Mouse (Mus musculus) monocyte, adult 5-6 weeks (primary cell): Measurements from ENCODE around the gene Grk2. TPM values are rescaled to one million over a fixed set of nuclear protein-coding genes. Genes with fewer than 3 reads are reported as not detected.
A peak's percentile ranks its signal among the peaks of the same experiment; 100 is the strongest.

Source experiments
- ATAC-seq: fragments of 153-309, 156-312 bp; replicated peaks from 2 replicates; pipeline ENCODE4 v1.8.0; 2017; ENCODE audit warnings: mild to moderate bottlenecking; ENCODE audit not compliant: low TSS enrichment, insufficient number of reproducible peaks, severe bottlenecking, poor library complexity, low FRiP score
- total RNA-seq: library from RNA; stranded (forward); fragments of 200-1000, 200-491, 200-594 nt; gene quantifications from 3 replicates; pipeline ENCODE4 v1.2.3, GENCODE M21; 2017

Grk2 gene
- total RNA-seq, 1 experiment from 2014 or later: 366 TPM

GRCm38 (mm10) chr19:4305491-4306189 lies 382 bp downstream of the Grk2 start:
- no peak for ATAC-seq

DNA sequence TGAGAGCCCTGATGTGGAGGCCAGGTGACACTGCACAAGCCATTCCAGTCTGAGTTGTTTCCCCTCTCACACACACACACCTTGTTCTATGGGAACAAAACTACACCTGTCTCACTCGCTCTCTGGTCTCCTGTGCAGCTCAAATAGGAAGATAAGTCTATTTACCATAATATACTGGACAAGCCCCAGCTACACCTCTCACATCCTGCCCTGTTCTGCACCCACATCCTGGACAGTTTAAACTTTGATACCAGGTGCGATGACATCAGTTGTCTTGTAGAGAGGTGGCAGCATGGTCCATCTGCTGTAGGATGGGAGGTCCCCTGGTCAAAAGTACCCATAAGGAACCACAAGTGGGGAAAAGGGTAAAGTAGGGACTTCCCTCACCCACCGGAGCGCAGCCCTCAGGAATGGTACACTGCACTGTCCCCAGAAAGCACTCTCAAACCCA lies 1.1 kb downstream of the Grk2 start:
- no peak for ATAC-seq

DNA sequence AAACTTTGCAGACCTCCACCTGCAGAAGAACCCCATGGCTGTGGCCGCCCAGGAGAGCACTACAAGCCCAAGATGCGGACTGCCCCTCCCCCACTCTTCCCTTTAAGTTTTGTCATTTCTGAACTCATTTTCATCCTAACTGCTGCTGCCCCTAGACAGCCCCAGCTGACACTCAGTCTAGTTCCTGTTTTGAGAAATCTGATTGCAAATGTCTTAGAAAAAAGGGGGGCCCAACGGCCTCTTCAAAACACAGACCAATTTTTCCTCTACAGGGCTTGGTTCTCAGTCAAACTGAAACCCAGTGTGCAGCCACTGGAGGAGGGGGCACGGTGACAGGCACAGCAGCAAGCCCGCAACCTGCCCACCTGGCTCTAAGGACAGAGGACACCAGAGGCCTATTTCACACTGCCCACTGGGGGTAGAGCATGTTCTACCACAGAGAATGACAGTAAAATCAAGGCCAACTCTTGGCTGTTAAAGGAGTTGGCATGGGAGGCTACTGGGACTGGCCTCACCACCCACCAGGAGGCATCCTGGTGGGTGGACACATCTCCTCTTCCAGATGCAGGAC lies 1.7 kb downstream of the Grk2 start:
- no peak for ATAC-seq

DNA sequence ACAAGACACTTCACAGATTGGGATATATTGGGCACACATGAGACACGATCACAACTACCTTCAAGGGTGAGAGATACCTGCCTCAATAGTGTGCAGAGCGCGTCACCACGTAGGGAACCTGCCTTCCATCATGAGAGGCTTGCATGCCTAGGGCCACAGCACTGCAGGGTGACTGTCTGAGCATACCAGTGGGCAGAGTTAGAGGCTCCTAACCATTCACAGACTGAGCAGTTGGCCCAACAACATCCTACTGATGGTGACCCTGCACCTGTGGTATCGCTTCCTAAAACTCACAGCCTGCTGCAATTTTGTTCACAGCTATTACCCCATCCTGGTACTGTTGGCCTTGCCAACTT lies 2.4 kb downstream of the Grk2 start:
- no peak for ATAC-seq

DNA sequence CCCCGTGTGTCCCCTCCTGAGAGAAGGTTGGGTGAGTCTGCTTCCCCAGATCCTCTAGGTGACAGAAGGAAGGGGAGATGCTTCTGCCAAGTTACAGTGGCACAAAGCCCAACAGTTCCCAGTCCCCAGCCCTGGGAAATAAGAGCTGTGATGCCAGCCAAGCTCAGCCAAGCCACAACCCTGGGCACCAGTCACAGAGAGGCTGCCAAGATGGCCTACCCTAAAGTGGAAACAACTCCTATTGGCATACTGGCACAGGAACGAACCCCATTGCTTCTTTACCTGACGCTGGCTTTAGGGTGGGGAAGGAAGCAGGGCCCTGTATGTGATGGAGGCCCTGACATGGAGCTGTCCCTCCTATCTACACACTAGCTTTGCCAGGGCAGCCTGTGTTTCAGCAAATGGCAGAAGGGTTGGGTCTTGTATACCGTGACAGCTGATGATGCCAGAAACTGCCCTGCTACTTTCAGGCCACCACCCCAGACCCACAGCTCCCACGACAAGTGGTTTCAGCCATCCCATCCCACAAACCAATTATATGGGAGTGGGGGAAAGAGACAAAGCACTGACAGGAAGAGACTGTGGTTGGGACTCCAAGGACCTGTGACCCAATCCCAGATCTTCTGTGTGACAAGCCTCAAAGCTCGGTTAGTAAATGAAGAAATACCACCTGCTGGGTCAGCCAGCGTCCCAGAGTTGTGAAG lies 2.9 kb downstream of the Grk2 start:
- no peak for ATAC-seq

- ATAC-seq: peak; percentile 28
Measured at GRCm38 (mm10) chr19:4301735-4302651, 4.0 kb downstream of the Grk2 start.

- ATAC-seq: no peak
Measured at GRCm38 (mm10) chr19:4300852-4301734, 4.9 kb downstream of the Grk2 start.

DNA sequence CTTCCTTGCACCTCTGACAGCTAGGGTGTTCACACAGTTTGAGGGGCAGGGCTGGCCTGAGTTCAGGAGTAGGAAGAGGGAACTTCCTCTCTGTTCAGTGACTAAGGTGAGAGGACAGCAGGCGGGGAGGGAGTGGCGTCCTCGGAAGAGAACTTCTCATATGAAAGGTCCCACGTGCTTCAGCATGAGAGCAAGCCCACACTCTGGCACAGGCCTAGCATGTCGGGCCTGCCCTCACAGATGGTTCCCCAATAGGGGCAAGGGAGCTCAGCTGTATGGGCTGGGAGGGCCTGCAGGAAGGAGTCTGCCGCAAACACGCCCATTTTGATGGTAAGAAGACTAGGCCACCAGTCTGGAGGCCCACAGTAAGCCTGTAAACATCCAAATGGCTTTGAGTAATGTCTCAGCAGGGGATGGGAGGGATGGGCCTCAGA lies 5.7 kb downstream of the Grk2 start:
- ATAC-seq: peak; percentile 72

DNA sequence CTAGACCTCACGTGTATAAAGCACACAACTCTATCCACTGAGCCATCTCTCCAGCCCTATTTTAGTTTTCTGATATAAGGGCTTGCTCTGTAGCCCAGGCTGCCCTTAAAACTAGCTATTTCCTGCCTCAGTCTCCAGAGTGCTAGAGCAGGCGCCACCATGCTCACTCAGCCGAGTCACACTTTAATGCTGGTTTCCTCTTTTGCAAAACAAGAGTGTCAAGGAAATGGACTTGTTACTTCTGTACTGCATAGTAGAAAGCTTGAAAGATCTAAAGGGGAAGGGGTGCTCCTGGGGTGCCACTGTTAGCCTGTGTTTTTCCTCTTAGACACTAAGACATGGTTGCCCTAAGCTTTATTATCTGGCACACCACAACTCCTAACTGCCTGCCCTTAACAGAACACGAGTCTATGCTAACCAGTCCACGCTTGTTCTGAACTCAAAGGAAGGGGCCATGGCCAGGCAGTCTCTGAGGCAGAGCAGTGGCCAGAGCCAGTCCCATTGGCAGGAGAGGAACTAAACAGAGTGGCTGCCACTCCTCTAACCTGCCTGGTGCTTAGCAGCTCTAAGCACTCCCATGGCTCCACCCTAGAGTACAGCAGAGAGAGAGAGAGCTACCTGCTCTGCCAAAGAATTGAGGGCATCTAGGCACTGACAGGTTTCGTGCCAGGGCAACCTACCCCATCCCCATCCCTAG lies 6.3 kb downstream of the Grk2 start:
- ATAC-seq: peak; percentile 11; the same call in 1 of the 2 replicates

GRCm38 (mm10) chr19:4299126-4299525 lies 6.9 kb downstream of the Grk2 start:
- ATAC-seq: no peak

DNA sequence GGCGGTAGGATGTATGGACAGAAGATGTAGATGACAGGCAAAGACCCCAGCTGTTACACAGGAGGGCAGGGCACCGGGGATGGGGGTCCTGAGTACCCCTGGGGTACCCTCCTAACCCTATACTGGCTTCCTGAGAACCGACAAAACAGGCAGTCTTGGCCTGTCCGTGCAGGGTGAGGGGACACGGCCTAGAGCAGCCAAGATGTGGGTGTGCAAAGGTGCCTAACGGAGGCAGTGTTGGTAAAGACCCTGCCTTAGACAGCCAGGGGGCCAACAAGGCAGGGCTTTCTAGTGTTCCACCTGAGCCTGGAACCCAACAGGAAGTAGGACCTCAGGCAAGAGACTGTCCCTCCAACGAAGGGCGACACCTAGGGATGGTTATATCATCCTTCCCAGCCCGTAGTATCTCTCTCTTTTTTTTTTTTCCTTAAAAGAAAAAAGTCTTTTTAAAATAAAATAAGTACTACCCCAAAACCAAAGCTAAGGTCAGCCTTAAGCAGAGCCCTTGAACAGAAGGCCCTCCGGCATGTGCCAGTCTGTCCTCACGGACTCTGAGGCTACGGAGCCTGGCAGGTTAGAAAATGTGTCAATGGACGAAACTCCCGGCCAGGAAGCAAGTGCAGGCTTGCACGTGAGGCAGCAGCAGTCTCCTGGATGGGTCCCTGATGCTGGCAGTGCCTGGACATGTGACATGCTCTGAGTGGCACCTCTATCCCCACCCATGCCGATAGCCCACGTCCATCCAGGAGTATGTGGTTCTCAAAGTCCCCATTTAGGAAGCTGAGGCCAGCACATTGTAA lies 7.5 kb downstream of the Grk2 start:
- ATAC-seq: no peak

- ATAC-seq: no peak
Measured at GRCm38 (mm10) chr19:4297851-4298250, 8.2 kb downstream of the Grk2 start.

GRCm38 (mm10) chr19:4296611-4297010 lies 9.4 kb downstream of the Grk2 start:
- no peak for ATAC-seq

- no peak for ATAC-seq
Measured at GRCm38 (mm10) chr19:4295391-4295790, 10.6 kb downstream of the Grk2 start.

DNA sequence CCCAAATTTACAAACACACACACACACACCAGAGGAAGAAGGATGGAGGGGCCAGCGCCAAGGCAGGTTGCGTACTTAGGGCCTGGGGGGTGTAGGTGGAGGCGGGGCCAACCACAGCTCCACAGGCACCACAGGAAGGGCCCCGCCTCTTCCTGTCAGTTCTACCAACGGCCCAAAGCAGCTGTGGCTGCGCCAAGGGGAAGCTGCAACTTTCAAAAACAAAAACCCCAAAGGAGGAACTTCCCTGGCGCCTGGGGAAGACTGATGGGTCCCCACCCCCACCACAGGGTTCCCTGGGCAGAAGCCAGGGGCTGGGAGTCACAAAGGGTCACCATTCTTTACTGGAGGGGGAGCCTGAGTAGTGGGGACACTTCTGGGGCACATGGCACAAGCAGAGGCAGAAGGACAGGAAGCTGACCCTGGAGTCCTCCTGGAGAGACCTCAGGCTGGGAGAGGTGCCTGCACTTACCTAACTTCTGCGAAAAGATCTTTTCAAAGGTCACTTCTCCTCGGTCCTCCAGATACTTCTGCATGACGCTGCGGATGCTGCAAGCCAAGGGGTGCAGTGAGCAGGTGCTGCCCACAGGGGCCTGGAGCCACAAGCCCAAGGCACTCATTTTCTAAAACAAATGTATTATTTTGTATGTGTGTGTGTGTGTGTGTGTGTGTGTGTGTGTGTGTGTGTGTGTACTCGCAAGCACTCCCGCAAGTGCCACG lies 11.5 kb downstream of the Grk2 start:
- ATAC-seq: peak; percentile 85

DNA sequence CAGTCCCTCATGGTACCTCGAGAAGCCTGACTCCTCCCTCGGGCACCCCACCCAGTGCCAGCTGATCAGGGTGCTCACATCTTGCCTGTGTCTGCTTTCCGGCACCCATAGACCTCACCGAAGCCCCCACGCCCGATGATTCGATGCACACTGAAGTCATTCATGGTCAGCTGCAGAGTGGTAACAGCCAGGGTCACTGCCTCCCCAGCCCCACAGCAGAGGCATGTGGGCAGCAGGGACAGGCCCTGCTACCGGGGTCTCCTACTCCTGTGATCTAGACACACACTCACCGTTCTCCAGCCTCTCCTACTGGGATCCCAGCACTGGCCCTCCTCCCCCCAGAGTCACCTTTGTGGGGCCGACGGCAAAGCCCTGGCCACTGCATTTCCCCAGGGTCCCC lies 14.9 kb downstream of the Grk2 start:
- ATAC-seq: no peak
